Mouse (Mus musculus) hindbrain, embryonic 16.5 days (tissue): ENCODE results near the gene D430041D05Rik. TPM values are rescaled to one million over a fixed set of nuclear protein-coding genes. Genes with fewer than 3 reads are reported as not detected.

Source experiments
- ATAC-seq: fragments of 200-750 bp; cut with Nextera tagmentation; 2 replicates; pipeline ENCODE4 v1.8.0; 2017; ENCODE audit warnings: moderate TSS enrichment, moderate library complexity
- H3K27ac ChIP-seq: fragments of 300-500 bp; sonication (generic); 2 replicates; pipeline ENCODE4 v1.5.1; 2014; ENCODE audit warnings: low read depth, mild to moderate bottlenecking, control low read depth, low read length, moderate library complexity
- H3K27me3 ChIP-seq: fragments of 300-500 bp; sonication (generic); replicated peaks from 2 replicates; pipeline ENCODE4 v1.6.1; 2014; ENCODE audit warnings: low read length; ENCODE audit not compliant: control insufficient read depth, insufficient read depth
- H3K36me3 ChIP-seq: fragments of 300-500 bp; sonication (generic); 2 replicates; pipeline ENCODE4 v1.6.1; 2014; ENCODE audit warnings: mild to moderate bottlenecking, low read length, moderate library complexity, mixed read lengths; ENCODE audit not compliant: control insufficient read depth, insufficient read depth
- H3K4me1 ChIP-seq: fragments of 300-500 bp; sonication (generic); 2 replicates; pipeline ENCODE4 v1.6.1; 2014; ENCODE audit warnings: low read depth, low read length; ENCODE audit not compliant: control insufficient read depth, insufficient read depth
- H3K4me2 ChIP-seq: fragments of 300-500 bp; sonication (generic); 2 replicates; pipeline ENCODE4 v1.6.1; 2014; ENCODE audit warnings: mild to moderate bottlenecking, low read length, control low read depth, moderate library complexity
- H3K4me3 ChIP-seq: fragments of 300-500 bp; sonication (generic); 2 replicates; pipeline ENCODE4 v1.5.1; 2014; ENCODE audit warnings: mild to moderate bottlenecking, low read length, control low read depth, moderate library complexity
- H3K9ac ChIP-seq: fragments of 300-500 bp; sonication (generic); 2 replicates; pipeline ENCODE4 v1.6.1; 2014; ENCODE audit warnings: low read depth, mild to moderate bottlenecking, control low read depth, low read length, moderate library complexity
- H3K9me3 ChIP-seq: fragments of 300-500 bp; sonication (generic); 2 replicates; pipeline ENCODE4 v1.6.1; 2014; ENCODE audit warnings: mild to moderate bottlenecking, low read length, moderate library complexity; ENCODE audit not compliant: control insufficient read depth
- WGBS: fragments of 180-500 bp; shearing (Covaris S2); extraction: QIAGEN DNeasy Blood & Tissue Kit; methylation state at CpG from one replicate; pipeline ENCODE4 v1.1.7; 2014; 5-methylcytosine and 5-hydroxymethylcytosine counted together
- polyA plus RNA-seq: library from polyadenylated mRNA; unstranded; fragments of >200 nt; fragmentation: Nextera tagmentation; extraction: Ambion mirVana; gene quantifications from 2 replicates; pipeline ENCODE4 v1.2.1, GENCODE M21; 2015

D430041D05Rik gene
- polyA plus RNA-seq, 1 experiment from 2014 or later = 8.9 TPM

DNA sequence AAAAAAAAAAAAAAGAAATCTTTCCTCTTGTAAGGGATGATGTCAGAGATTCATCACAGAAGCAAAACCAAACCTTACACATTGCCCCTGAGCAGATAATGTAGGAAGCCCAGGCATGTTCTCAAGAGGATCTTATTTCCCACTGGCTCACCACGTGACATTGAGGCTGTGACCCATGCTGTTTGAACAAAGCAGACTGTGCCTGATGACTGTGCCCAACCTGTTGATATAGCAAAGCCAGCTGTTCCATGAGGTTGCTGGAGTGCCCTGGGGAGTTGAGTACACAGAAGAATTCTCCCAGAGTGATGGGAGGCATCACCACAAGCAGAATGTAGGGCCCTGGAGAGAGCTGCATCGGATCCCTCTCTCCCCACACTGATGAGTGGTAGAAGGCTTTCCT is 274.9 kb downstream of the D430041D05Rik start:
- H3K4me1 ChIP-seq = no peaks in the 10 kb centered on the region
- H3K27ac ChIP-seq = no peak overlapping the region
- no peak for ATAC-seq
- no peaks in the 10 kb centered on the region for H3K36me3 ChIP-seq
- H3K4me2 ChIP-seq = no peak overlapping the region
- H3K9me3 ChIP-seq = no peaks in the 10 kb centered on the region
- H3K9ac ChIP-seq = no peak overlapping the region
- 63% methylated on average over 2 of the region's 2 CpGs for WGBS
- no peaks in the 10 kb centered on the region for H3K27me3 ChIP-seq
- no peak overlapping the region for H3K4me3 ChIP-seq

DNA sequence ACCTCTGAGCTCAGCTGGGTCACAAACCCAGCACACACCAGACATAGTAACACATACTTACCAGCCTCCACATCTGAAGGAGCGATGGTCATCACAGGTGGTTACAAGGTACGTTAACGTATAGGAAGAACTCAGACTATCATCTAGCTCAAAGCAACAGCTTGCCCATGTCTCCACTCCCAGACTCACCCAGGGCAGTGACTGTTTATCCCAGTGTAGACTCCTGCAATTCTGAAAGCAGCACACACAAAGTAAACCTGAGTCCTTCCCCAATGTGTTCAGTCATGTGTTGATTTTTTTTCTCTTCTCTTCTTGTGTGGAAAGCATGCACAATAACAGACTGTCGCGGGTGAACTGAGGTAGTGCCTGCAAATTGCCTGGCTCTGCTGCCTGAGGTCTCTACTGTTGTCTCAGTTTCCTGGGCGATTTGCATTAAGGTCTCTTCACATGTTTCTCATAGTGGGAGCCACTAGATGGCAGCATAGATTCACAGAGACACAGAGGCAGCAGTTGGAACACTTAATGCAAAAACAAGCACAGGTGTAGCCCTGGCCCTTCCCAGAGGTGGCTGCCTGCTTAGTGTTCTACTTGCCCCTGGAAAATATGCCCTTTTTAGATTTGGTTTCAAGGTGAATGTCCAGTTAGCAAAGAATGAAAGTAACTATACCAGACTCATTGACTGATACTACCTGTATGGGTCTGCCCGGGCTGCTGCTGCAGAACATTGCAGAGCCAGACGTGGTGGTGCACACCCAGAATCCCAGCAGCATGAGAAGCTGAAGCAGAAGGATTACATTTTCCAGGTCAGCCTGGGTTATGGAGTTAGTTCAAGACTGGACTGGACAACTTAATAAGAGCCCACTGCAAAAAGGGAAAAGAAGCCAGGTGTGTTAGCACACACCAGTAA is 276.4 kb downstream of the D430041D05Rik start:
- Histone ChIP-seq H3K27me3 (no peaks in the 10 kb centered on the region), H3K9me3 (no peaks in the 10 kb centered on the region), H3K27ac (no peak overlapping the region), H3K9ac (no peak overlapping the region), H3K36me3 (no peaks in the 10 kb centered on the region), H3K4me2 (no peak overlapping the region), H3K4me1 (no peaks in the 10 kb centered on the region), H3K4me3 (no peak overlapping the region)
- peak; percentile 87 for ATAC-seq
- 50% methylated on average over 8 of the region's 8 CpGs for WGBS

DNA sequence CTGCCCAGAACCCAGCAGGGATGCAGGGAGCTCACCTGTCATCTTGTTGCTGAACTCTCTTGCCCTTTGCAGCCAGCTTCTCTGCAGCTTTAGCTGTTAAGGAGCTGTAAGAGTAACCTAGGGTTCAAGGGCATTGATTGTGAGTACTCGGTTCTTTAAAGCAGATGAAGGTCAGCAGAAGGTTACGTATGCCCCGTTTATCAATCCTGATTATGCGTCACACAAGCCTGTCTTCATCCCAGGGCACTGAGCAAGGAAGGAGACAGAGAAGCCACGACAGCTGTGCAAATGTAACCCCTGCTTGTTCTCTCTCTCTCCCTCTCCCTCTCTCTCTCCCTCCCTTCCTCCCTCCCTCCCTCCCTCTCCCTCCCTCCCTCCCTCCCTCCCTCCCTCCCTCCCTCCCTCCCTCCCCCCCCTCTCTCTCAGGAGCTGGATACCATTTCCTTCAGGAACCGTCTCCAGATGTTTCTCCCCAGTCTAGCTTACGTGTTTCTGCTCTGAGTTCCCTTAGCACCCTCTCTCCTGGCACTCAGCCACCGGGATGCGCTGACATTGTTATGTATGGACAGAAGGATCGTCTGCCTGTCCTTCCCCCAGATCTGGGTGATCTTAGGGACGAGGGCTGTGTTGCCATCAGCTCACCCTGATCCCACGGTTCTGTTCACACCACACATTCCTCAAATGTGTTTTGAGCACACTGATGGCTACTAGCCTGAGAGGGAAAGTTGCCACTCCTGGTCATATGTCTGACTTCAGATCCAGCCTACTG is 277.6 kb downstream of the D430041D05Rik start:
- Histone ChIP-seq H3K9me3 (no peaks in the 10 kb centered on the region), H3K27me3 (no peaks in the 10 kb centered on the region), H3K27ac (no peak overlapping the region), H3K4me1 (no peaks in the 10 kb centered on the region), H3K9ac (no peak overlapping the region), H3K36me3 (no peaks in the 10 kb centered on the region), H3K4me2 (no peak overlapping the region), H3K4me3 (no peak overlapping the region)
- no peak for ATAC-seq
- 45% methylated on average over 12 of the region's 12 CpGs for WGBS

DNA sequence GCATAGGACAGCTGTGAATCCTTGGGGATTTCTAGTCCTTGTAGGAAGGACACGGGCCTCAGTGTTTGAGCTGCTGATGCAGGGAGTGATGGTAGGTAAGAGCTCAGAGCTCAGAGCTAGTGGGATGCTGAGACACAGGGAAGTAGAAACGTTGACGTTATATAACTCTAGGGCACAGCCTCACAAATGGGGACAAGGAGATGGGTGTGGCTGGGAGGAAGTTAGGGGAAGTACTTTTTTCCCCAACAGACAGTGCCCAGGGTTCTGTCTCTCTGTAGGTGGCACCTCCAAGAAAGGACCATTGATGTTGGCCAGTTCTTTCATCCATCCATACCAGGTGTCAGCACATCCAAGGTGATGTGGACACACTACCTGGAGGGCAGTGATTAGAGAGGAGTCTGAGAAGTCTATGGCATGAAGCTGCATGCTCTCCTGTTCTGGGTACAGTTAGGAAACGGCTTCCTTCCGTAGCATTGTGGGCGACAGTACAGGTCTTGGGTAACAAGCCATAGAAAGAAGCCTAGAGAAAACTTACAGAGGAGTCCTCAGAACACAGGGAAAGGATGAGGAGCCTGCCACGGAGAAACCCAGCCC is 278.4 kb downstream of the D430041D05Rik start:
- Histone ChIP-seq H3K4me1 (no peaks in the 10 kb centered on the region), H3K27me3 (no peaks in the 10 kb centered on the region), H3K36me3 (no peaks in the 10 kb centered on the region), H3K4me2 (no peak overlapping the region), H3K4me3 (no peak overlapping the region), H3K9ac (no peak overlapping the region), H3K9me3 (no peaks in the 10 kb centered on the region), H3K27ac (no peak overlapping the region)
- 82% methylated on average over 7 of the region's 7 CpGs for WGBS
- no peak for ATAC-seq

DNA sequence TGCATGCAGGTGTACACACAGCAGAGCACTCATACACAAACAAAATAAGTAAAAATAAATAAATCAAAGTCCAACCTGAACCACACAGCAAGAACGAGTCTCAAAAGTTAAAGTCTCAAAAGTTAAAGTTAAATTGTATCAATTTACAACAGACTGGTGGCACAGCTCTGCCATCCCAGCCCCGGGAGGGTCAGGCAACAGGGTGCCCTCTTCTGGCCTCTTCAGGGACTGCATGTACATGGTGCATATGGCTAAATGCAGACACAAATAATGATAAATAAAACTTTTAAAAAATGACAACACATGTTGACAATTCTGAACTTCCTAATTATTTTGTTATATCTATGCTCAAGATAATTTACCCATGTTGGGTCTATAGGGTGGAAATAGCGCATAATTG is 279.8 kb downstream of the D430041D05Rik start:
- 56% methylated on average over 3 of the region's 3 CpGs for WGBS
- H3K4me2 ChIP-seq = no peak overlapping the region
- no peaks in the 10 kb centered on the region for H3K4me1 ChIP-seq

DNA sequence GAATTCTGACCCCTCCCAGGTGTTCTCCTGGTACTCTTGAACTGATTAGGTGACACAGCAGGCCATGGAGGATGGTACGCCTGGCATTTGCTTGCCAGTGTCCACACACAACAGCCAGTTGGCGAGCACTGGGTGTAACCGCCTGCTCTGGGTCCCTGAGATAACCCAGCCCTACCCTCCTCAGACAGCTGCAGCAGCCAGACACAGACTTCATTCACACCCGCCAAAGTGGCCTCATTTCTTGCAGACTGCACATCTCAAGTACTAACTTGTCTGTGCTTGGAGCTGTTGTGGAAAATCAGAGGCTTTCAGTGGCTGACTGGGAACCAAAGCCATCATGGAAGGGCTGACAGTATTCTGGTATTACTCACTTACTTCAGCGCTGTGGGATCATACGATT is 280.6 kb downstream of the D430041D05Rik start:
- Histone ChIP-seq H3K9me3 (no peaks in the 10 kb centered on the region), H3K9ac (no peak overlapping the region), H3K27me3 (peaks cover 4% of the 10 kb centered on the region), H3K27ac (no peak overlapping the region), H3K36me3 (no peaks in the 10 kb centered on the region), H3K4me1 (no peaks in the 10 kb centered on the region), H3K4me2 (no peak overlapping the region), H3K4me3 (no peak overlapping the region)
- 86% methylated on average over 6 of the region's 6 CpGs for WGBS
- ATAC-seq = no peak

More for the DNA sequence above, 279.8 kb downstream of the D430041D05Rik start:
- Histone ChIP-seq H3K27ac (no peak overlapping the region), H3K4me3 (no peak overlapping the region), H3K36me3 (no peaks in the 10 kb centered on the region), H3K9ac (no peak overlapping the region), H3K9me3 (no peaks in the 10 kb centered on the region), H3K27me3 (peaks cover 4% of the 10 kb centered on the region)
- ATAC-seq = no peak

DNA sequence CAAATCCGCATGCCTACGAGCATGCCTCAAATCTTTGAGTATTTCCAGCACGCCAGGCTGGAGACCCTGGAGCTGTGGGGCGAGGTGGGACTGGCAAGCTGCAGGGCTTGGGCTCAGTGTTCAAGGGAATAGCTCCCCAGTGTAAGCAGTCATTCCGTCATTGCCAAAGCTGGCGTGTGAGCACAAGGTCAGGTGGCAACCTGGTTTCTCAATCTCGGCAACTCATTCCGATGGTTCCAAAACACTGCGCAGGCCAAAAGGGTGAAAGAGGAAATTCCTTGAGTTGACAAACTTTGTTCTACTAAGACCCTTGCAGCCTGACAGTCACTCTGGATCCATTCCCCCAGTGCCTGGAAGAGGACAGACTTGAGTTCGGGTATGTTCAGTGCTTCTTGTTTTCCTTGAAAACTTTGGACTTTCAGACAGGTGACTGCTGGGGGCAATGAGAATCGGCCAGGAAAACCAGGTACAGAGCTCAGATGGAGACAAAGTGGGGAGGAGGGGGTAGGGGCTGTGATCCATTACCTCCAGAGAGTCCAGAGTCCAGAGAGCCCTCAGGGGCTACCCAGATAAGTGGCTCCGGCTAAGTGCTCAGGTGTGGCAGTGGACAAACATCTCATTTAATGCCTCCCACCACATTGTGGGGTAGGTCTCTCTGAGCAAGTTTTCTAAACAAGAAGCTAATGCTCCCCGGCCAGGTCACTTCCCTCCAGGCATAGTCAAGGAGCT is 281.8 kb downstream of the D430041D05Rik start:
- 89% methylated on average over 13 of the region's 13 CpGs for WGBS
- H3K27me3 ChIP-seq = peaks cover 4% of the 10 kb centered on the region
- no peak for ATAC-seq
- no peak overlapping the region for H3K9ac ChIP-seq
- no peaks in the 10 kb centered on the region for H3K9me3 ChIP-seq
- no peak overlapping the region for H3K4me3 ChIP-seq
- no peak overlapping the region for H3K27ac ChIP-seq
- no peaks in the 10 kb centered on the region for H3K36me3 ChIP-seq
- H3K4me1 ChIP-seq = no peaks in the 10 kb centered on the region
- no peak overlapping the region for H3K4me2 ChIP-seq

DNA sequence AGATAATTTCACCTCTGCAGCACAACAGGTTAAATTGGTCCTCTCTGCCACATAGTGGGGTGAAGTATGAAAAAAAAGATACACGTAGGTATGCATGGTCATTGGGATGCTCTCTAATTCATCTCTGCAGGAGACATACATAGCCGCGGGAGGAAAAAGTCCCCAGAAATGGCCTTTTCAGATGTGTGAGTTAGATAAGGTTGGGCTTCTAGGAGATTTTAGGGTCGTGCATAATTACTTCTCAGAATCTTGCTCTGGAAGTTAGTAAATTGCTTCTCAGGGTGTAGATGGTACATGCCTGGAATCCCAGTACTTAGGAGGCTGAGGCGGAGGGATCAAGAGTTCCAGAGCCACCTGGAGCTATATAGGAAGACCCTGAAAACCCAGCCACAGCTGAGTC is 286.7 kb downstream of the D430041D05Rik start:
- Histone ChIP-seq H3K9ac (no peak overlapping the region), H3K4me3 (no peak overlapping the region), H3K27me3 (peaks cover 4% of the 10 kb centered on the region), H3K27ac (no peak overlapping the region), H3K36me3 (no peaks in the 10 kb centered on the region), H3K9me3 (no peaks in the 10 kb centered on the region), H3K4me2 (no peak overlapping the region), H3K4me1 (peaks cover 5% of the 10 kb centered on the region)
- 76% methylated on average over 5 of the region's 5 CpGs for WGBS
- ATAC-seq = no peak
